Mouse (Mus musculus) G1E-ER4 (cell line): ENCODE measurements around the gene Fam184a. TPM values are rescaled to one million over a fixed set of nuclear protein-coding genes. Genes with fewer than 3 reads are reported as not detected.

Experiments
- GATA1 ChIP-seq: IDR thresholded peaks from one replicate; pipeline ENCODE4 v1.8.0; 2012; ENCODE audit warnings: low read length, inconsistent platforms
- polyA plus RNA-seq: library from polyadenylated mRNA; stranded (reverse); fragments of >175 nt; gene quantifications from 2 replicates; pipeline ENCODE4 v1.2.3, GENCODE M21; 2012

The Fam184a gene
- polyA plus RNA-seq, 1 experiment: not detected

- TF ChIP-seq GATA1: no peak
These were observed 18.6 kb downstream of the Fam184a start for GRCm38 (mm10) chr10:53732324-53732723.

- no peak for TF ChIP-seq GATA1
These were observed 22.0 kb downstream of the Fam184a start for GRCm38 (mm10) chr10:53728883-53729282.

GRCm38 (mm10) chr10:53725301-53725700 lies 25.6 kb downstream of the Fam184a start:
- TF ChIP-seq GATA1: no peak

GRCm38 (mm10) chr10:53704516-53704915 lies 46.4 kb downstream of the Fam184a start:
- TF ChIP-seq GATA1: no peak

- TF ChIP-seq GATA1: no peak
These were observed 52.4 kb downstream of the Fam184a start for GRCm38 (mm10) chr10:53698531-53698930.

- TF ChIP-seq GATA1: no peak
These were observed 56.2 kb downstream of the Fam184a start for GRCm38 (mm10) chr10:53694757-53695156.

GRCm38 (mm10) chr10:53691263-53691662 lies 59.7 kb downstream of the Fam184a start:
- TF ChIP-seq GATA1: no peak

- TF ChIP-seq GATA1: no peak
These were observed 61.9 kb downstream of the Fam184a start for GRCm38 (mm10) chr10:53688952-53689584.

GRCm38 (mm10) chr10:53688533-53688932 lies 62.4 kb downstream of the Fam184a start:
- no peak for TF ChIP-seq GATA1

- no peak for TF ChIP-seq GATA1
These were observed 63.0 kb downstream of the Fam184a start for GRCm38 (mm10) chr10:53687888-53688287.

GRCm38 (mm10) chr10:53685806-53686205 lies 65.1 kb downstream of the Fam184a start:
- no peak for TF ChIP-seq GATA1

GRCm38 (mm10) chr10:53683226-53683625 lies 67.7 kb downstream of the Fam184a start:
- no peak for TF ChIP-seq GATA1

- no peak for TF ChIP-seq GATA1
These were observed 71.0 kb downstream of the Fam184a start for GRCm38 (mm10) chr10:53679690-53680557.

GRCm38 (mm10) chr10:53661788-53662187 lies 89.1 kb downstream of the Fam184a start:
- TF ChIP-seq GATA1: no peak

- no peak for TF ChIP-seq GATA1
These were observed 100.2 kb downstream of the Fam184a start for GRCm38 (mm10) chr10:53650683-53651082.

GRCm38 (mm10) chr10:53641507-53641906 lies 109.4 kb downstream of the Fam184a start:
- no peak for TF ChIP-seq GATA1
